Mouse (Mus musculus) cerebellum, postnatal 4 days (tissue): ENCODE results near the gene Src.
A peak's percentile ranks its signal among the peaks of the same experiment; 100 is the strongest.
"Not testable (repeated sequence)": the region's sequence is repeated elsewhere in the genome, so short reads cannot be mapped to it uniquely, and the experiment has no call there.

Experiments used
- DNase-seq, 2 experiments: peaks; one replicate each; pipeline ENCODE4 v3.0.0; 2022; ENCODE audit warnings: low spot score in 2 of 2, mixed read lengths in 1 of 2

The Src gene

DNA sequence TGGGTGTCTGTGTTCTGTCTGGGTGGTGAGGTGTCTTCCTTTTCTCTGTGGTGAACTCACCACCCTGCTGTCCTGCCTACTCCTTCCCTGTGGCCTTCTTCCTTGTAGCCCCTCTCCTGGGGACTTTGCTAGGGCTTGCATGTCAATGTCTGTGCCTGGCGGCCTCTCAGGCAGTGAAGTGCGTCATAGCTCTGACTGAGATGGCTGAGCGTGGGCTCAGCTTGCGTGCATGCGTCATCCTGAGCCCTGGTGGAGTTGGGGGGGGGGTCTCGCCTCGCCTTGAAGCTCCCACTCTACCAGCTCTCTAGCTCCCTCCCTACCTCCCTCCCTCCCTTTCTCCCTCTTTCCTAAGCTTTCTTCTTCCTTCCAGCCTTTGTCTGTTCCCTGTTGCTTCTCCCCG is 60.4 kb downstream of the Src start:
- DNase-seq = no peak

DNA sequence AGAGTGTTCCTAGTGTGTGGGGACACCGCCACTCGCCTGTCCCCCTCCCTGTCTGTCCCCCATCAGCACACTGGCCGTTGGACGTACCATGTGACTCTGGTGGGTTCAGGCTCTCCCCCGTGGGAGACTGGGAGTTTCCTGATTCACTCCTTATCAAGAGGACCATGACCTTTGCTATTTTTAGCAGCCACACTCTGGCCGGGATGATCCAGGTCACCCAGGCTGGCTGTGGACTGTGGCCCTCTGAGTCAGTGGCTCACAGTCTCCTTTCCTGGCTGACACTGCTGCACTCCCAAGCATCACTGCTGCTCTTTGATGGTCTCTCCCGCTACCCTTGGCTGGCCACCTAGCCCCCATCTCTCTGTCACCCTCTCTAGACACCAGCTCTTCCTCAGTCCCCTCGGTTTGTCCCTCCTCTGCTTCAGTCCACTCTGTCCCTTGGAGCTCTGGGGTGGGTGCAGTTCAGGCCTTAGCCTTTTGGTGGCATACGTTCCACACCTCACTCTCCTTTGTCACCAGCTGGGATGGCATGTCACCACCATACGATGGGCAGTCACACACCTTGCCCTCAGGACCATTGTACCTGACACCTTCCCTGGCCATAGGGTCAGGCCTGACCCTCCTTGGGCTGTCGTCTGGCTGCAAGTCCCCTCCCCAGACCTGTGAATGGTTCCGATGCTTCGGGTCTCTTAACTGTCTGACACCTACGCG is 61.8 kb downstream of the Src start:
- peak in 1 of 2 experiments; percentile 74 for DNase-seq

DNA sequence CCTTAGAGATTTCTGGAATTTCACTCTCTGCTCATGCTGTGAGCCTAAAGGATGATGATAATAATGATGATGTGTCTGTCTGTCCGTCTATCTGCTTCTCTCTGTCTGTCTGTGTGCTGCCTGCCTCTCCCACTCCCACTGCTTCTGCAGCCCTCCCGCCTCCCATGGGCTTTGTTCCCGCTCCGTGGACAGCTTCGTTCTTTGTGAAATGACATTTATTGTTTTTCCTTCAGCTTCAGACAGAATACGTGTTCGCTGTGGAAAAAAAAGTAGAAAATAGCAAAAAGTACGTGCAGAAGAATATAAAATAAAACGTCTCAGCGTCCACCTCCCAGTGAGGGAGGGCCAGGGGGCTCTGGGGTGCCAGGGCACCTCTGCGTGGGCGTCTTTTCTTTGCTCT is 64.5 kb downstream of the Src start:
- no peak for DNase-seq

DNA sequence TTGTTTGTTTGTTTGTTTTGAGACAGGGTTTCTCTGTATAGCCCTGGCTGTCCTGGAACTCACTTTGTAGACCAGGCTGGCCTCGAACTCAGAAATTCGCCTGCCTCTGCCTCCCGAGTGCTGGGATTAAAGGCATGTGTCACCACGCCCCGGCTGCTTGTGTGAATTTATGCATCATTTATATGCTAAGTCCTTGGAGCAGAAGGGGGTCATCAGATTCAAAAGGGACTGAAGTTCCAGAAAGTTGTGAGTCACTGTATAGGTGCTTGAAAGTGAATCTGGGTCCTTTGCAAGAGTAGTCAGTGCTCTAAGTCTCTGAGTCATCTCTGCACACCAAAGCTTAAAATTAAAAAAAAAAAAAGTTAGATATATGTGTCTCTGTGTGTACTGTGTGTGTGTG is 68.3 kb downstream of the Src start:
- DNase-seq = not testable (repeated sequence)

DNA sequence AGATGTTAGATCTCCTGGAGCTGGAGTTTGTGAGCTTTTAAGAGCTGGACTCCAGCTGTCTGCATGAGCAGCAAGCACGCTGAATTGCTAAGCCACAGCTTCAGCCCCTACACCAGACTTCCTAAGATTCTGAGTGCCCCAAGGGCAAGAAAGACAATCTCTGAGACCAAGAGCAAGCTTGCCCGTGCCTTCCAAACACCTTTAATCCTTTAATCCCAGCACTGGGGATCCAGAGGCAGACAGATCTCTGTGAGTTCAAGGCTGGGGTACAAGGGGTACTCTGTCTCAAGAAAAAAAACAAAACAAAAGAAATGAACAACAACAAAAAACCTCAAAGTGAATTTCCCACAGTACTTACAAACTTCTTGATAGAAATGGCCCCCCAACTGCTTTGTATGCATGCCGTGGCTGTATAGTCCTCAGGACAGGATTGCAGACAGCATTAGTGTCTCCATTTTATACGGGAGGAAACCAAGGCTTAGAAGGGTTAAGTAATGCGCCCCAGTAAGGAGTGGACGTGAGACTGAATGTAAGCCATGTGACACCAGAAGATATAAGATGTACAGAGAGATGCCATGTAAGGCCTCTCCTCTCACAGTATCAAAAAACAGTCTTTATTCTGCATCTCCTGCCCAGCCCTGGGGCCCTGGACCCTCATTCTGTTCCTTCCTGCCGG is 68.9 kb downstream of the Src start:
- no peak for DNase-seq

DNA sequence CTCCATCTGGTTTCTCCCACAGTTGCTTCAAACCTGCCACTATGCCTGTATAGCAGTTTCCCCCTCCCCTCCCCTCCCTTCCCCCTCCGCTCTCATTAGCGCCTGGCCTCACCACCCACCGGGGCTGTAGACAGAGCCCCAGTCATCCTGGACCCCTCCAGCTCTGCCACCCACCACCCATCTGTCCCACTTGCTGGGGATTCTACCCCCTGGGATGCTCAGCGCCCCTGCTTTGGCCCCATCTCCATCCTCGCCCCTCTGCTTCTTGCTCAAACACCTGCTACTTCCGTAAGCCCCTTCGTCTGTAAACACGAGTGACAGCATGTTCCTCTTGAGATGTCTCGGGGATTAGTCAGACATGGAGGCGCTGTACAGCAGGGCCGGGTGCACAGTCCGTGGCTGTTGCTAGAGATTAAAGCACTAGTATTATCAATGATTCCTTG is 69.5 kb downstream of the Src start:
- DNase-seq = no peak

DNA sequence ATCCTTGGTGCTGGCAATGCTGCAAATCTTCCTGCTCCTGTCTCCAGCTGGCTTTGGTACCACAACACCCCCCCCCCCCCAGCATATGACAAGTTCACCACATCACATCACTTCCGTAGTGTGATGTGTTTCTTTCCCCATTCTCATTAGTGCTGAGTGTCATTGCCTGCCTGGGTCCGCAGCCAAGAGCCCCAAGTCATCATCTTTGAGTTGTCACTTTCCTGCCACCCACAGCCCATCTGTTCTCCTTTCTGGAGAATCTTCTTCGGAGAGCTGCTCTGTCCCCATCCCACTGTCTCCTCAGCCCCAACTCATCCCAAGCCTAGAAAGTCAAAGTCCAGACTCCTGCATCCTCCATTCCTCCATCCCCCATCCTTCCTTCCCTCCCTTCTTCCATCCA is 75.0 kb downstream of the Src start:
- DNase-seq = no peak

DNA sequence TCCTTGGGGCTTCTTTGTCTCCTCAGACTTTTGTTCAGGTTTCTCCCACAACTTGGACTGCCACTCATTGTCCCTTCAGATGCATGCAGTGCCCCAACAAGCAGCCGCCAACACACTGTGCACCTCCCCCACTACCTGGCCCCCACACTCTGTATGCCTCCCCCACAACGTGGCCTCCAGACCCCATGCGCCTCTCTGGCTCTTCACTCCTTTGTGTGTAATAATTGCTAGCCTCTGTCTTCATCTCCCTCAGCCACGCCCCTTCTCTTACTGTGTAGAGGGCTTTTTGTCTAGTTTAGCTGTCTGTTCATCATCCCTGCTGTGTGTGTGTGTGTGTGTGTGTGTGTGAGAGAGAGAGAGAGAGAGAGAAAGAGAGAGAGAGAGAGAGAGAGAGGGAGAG is 80.3 kb downstream of the Src start:
- DNase-seq = no peak

DNA sequence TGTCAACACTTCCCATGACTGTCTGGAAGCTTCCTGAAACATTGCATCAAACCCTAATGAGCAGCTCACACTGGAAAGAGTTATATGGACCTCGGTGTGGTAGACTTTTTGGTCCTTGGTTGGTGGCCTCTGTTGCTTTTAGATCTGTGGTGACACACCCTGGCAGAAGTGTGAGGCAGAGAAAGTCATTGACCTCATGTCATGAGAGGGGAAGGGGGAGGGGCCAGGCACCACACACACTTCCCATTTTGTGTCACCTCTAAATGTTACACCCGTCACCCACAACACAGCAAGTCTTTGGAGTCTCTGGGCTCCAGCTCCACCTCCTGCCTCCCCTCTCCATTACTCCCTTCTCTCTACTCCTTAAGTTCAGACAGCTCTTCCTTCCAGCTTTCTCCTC is 82.1 kb downstream of the Src start:
- no peak for DNase-seq

DNA sequence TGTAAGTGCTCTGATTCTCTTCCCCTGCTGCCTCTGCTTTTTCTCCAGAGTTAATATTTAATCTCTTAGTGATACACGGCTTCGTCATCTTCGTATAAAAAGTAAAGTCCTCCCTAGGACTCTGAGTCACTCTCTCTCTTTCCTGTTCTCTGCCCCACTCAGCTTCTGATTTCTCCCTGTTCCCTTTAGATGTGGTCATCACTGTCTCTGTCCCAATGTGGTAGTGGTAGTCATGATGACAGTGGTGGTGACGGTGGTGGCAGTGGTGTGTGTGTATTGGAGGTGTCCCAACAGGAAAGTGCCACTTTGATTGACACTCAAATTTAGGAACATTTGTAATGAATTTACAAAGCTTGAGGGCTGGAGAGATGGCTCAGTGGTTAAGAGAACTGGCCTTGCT is 83.1 kb downstream of the Src start:
- DNase-seq = no peak

DNA sequence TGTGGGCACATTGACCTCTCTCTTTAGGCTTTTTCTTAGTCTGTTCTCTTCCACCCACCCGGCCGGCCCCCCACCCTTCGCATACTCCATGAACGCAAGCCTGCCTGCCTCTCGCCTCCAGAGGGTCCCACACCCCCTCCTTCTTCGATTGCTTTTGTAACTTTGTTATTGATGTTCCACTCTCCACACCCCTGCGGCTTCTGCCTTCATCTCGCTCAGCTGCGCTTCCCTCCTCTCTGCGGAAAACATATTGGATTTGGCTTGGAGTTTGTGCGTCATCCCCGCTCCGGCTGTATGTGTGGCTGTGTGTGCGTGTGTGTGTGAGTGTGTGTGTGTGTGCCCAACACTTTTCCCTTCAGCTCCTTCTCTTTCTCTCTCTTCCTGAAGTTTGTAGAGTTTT is 88.5 kb downstream of the Src start:
- DNase-seq = peak in 1 of 2 experiments; percentile 36

DNA sequence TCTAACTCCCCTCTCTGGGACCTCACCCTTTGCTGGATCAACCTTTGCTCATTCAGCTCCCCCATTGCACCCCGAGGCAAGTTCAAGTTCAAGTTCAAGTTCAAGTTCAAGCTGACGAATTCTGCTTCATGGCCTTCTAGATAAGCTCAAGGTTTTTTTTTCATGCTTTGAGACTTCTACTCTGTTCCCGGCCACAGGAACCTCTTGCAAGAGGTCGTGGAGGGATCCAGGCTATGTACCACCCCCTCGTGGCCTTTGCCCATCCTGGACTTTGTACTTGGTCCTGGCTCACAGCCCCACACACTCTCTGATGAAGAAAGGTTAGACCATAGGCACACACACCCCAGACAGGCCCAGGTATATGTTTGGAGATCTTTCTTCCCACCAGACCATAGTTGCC is 90.9 kb downstream of the Src start:
- no peak for DNase-seq

DNA sequence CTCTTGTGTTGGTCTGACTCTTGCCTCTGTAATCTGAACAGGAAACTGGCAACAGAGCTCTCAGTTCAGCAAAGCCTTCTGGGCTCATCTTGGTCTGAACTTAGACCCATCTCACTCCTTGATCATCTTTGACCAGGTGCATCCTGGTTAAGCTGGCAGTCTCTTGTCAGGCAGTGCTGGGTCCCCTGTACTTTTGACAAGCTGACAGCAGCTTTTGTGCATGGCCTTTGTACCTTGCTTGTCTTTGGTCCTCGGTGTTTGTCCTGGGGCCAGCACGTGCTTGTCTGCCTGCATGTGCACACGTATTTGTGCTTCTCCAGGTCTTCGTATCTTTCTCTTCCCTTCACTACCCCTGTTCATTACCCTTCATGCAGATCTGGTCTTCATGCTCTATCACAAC is 91.8 kb downstream of the Src start:
- no peak for DNase-seq

DNA sequence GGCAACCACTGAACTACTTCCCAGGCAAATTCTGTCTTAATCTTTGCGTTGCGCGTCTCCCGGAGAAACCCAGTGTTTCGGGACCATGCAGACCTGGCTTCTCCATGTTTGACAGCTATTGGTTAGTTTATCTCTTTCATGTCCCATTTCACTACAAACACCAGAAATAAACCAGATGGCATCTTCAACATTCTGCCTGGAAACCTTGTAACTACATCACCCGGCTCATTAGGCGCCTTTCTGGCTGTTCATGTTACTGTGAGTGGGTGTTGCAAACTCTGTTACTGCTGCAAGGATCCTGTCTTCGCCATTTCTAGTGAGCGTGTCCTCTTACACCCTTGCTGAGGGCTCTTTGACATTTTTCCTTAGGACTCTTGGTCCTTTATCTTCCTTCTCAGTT is 94.6 kb downstream of the Src start:
- no peak for DNase-seq

DNA sequence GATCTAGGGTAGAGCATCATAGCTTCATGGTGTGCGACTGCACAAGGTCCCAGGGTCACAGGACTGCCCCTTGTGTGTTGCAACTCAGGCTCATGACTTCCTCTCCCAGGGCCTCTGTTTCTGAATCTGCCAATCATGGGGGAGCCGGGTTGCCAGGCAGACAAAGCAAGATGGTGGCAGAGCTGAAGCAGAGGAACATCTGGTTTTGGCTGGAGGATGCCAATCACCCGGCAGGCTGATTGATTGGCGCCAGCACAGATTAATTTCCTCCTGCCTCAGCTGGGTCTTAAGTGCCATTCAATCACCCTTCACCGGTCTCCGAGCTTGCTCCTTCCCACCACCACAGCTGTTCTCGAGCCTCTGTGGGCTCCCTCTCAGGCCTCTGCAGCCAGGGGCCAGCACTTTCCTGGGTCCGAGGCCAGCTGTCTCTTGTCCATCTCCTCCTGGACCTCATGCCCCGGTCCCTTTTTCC is 95.5 kb downstream of the Src start:
- no peak for DNase-seq

DNA sequence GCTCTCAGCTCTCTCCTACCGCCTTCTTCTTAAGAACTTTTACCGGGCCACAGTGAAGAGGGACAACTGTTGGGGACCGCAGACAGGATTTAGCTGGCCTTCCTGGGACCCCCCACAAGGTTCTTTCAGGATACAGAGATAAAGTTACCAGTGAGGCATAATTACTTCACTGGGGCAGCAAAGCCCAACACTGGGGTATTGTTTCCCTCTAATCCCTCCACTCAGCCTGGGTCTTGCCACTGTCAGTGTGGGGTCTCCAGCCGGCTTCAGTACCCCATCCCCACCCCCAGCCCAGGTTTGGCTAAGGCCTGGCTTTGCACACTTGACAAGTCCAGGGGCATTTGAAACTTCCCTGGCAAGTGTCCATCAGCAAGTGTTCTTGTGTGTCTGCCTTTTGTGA is 96.1 kb downstream of the Src start:
- no peak for DNase-seq

DNA sequence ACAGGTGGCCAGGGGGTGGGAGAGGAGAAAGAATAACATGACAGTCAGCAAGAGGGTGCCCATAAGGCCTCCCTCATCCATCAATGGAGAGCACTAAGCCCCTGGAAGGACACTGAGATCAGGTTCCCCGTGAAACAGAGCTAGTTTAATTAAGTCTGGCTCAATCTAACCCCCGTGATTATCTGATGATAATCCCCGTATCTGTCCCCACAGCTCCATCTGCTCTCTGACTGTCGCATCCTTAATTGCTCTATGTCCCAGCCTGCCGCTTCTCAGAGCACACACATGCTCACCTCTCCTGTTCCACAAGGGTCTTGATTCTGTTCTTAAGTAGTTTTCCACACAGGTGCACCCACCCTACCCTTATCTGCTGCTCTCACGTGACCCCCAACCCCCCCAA is 99.3 kb downstream of the Src start:
- no peak for DNase-seq

DNA sequence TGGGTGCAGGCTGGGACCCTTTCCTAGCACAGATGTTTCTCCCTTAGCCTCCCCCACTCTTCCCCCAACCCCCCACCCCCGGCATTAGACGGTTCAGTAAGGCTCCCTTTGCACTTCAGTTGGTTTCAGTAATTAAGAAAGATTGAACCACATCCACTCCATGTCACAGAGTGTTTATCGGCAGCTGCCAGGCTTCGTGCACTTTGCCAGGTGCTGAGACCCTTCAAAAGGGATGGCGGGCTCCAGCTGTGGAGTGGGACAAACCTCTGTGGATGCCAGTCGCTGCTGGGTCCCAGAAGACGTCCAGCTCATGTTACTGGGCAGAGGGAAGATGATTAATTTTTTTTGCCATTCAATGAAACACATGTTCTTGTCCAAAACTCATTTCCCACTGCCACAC is 100.2 kb downstream of the Src start:
- no peak for DNase-seq

DNA sequence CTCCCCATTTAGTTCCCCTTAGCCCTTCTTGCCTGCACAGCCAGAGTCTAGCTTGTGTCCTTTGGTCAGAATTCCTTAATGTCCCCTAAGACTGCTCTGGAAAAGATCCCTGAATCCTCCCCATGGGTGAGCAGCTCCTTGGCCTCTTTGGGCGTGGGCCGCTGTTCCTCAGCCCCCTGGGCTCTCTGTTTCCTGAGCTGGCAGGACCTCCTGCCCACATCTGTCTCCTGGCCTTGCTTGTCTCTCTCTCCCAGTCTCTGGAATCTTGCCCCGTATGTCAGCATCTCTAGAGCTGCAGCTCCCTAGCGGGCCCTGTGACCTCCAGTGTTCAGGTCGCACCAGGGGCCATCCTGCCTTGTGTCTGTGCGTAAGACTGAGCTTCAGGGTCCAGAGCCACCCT is 101.2 kb downstream of the Src start:
- no peak for DNase-seq

DNA sequence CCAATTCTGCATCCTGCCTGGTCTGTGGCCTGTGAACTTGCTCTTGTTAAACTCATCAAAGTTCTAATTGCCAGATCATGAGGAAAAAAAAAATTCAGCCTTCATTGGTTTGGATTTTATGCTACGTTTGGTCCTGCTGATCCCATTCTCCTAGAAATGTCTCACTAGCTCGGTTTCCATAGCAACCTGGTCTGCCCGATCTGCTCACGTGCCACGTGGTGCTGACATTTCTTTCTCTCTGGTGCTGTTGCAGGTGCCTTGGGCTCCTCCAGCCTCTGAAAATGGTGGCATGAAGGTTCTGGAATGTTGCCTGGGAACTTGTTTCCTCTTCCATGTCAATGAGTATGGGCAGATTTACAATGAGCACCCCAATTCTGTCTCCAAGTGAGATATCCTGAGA is 102.3 kb downstream of the Src start:
- no peak for DNase-seq
